ENCODE assay signal across 10 mouse cellular contexts in the genomic region with DNA sequence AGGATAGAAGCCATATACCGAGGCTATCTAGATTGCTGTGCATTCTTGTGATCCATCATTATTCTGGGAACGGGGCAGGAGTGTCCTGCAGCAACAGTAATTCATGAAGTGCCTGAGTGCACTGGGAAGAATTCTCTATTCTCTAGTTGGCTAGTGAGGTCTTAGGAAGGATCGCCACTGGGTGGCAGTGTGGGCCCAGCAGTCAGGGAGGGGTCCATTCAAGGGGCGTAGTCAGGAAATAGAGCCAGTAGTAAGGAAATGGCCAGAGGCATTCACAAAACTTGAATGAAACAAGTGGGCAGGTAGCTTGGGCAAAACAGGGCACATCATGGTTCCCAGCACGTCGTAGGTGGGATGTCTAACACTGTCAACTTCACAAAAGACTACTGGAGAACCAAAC. TPM values are rescaled to one million over a fixed set of nuclear protein-coding genes. Genes with fewer than 3 reads are reported as not detected.
DNase-seq lines count a peak whose midpoint lies in the region; ATAC-seq and TF ChIP-seq lines count a peak whose summit lies in the region.
"Had no signal": no experiment of that assay in that cellular context is flagged by ENCODE, and none has a peak within 500 bp of the region (broad histone marks: within the 10 kb centered on the region; RNA-seq: fewer than 3 reads in every experiment).

No protein-coding gene starts in this region.

- no peak for ATAC-seq in kidney, embryonic 15.5 days (replicated peaks; ENCODE audit: low FRiP score)
- no peak for ATAC-seq in hindbrain, postnatal 0 days
- no peak for ATAC-seq in liver, embryonic 11.5 days (replicated peaks; ENCODE audit: low FRiP score)

- peak; percentile 91 for TF ChIP-seq CTCF in hindbrain, postnatal 0 days (IDR thresholded peaks at IDR 0.05; ENCODE audit: low read depth)

- peaks cover 41% of the 10 kb centered on the region for H3K4me1 ChIP-seq in kidney, embryonic 15.5 days
- peaks cover 6% of the 10 kb centered on the region for H3K4me1 ChIP-seq in hindbrain, postnatal 0 days (ENCODE audit: insufficient read depth, low read length)
- peaks cover 33% of the 10 kb centered on the region for H3K4me1 ChIP-seq in liver, embryonic 11.5 days (replicated peaks; ENCODE audit: control insufficient read depth, insufficient read depth, low read length)

- H3K4me3 ChIP-seq in kidney, embryonic 15.5 days (replicated peaks): no peak overlapping the region
- H3K4me3 ChIP-seq in hindbrain, postnatal 0 days (ENCODE audit: low read length): no peak overlapping the region
- H3K4me3 ChIP-seq in liver, embryonic 11.5 days (ENCODE audit: low read depth, low read length): no peak overlapping the region
- H3K4me3 ChIP-seq: embryonic facial prominence, embryonic 15.5 days had no signal

- no peaks in the 10 kb centered on the region for H3K9me3 ChIP-seq in kidney, embryonic 15.5 days (replicated peaks)
- H3K9me3 ChIP-seq in hindbrain, postnatal 0 days (ENCODE audit: low read length): no peaks in the 10 kb centered on the region
- no peaks in the 10 kb centered on the region for H3K9me3 ChIP-seq in liver, embryonic 11.5 days (ENCODE audit: control insufficient read depth, low read length)
- H3K9me3 ChIP-seq: embryonic facial prominence, embryonic 15.5 days had no signal

- no peak overlapping the region for H3K4me2 ChIP-seq in kidney, embryonic 15.5 days
- no peak overlapping the region for H3K4me2 ChIP-seq in hindbrain, postnatal 0 days (ENCODE audit: low read depth, low read length)
- H3K4me2 ChIP-seq in liver, embryonic 11.5 days: no peak overlapping the region
- H3K4me2 ChIP-seq: embryonic facial prominence, embryonic 15.5 days had no signal

- H3K27me3 ChIP-seq in kidney, embryonic 15.5 days: peaks cover 16% of the 10 kb centered on the region
- peaks cover 4% of the 10 kb centered on the region; the same call in 1 of the 2 replicates for H3K27me3 ChIP-seq in hindbrain, postnatal 0 days (ENCODE audit: insufficient read depth, low read length)
- peaks cover 3% of the 10 kb centered on the region; the same call in 1 of the 2 replicates for H3K27me3 ChIP-seq in liver, embryonic 11.5 days (replicated peaks; ENCODE audit: control insufficient read depth, insufficient read depth, low read length)

- no peaks in the 10 kb centered on the region for H3K36me3 ChIP-seq in kidney, embryonic 15.5 days
- no peaks in the 10 kb centered on the region for H3K36me3 ChIP-seq in hindbrain, postnatal 0 days (ENCODE audit: insufficient read depth, low read length)
- no peaks in the 10 kb centered on the region for H3K36me3 ChIP-seq in liver, embryonic 11.5 days (ENCODE audit: control insufficient read depth, insufficient read depth, low read length)
- H3K36me3 ChIP-seq: embryonic facial prominence, embryonic 15.5 days had no signal

- WGBS in kidney, embryonic 15.5 days: 1% methylated on average over 6 of the region's 6 CpGs
- 3% methylated on average over 6 of the region's 6 CpGs for WGBS in hindbrain, postnatal 0 days
- WGBS in liver, embryonic 11.5 days: 5% methylated on average over 6 of the region's 6 CpGs

- H3K9ac ChIP-seq in kidney, embryonic 15.5 days: no peak overlapping the region
- no peak overlapping the region for H3K9ac ChIP-seq in hindbrain, postnatal 0 days (replicated peaks; ENCODE audit: low read length)
- no peak overlapping the region for H3K9ac ChIP-seq in liver, embryonic 11.5 days (ENCODE audit: low read depth, low read length)
- H3K9ac ChIP-seq: embryonic facial prominence, embryonic 15.5 days had no signal

- H3K27ac ChIP-seq in kidney, embryonic 15.5 days: no peak overlapping the region
- H3K27ac ChIP-seq in hindbrain, postnatal 0 days: no peak overlapping the region
- no peak overlapping the region for H3K27ac ChIP-seq in liver, embryonic 11.5 days (ENCODE audit: low read depth, low read length)
- H3K27ac ChIP-seq: embryonic facial prominence, embryonic 15.5 days; macrophage had no signal

- peak; percentile 68 for DNase-seq in kidney, adult 11 months
- DNase-seq in ZHBTc4 (ENCODE audit: low read depth, low spot score): peak; percentile 84
- peak; percentile 87 for DNase-seq in embryo, embryonic 10 days (ENCODE audit: low spot score)
- peak; percentile 81 for DNase-seq in hindbrain, postnatal 0 days (ENCODE audit: low spot score)
- DNase-seq in liver, embryonic 11.5 days (ENCODE audit: low spot score): peak; percentile 74
- peak; percentile 81 for DNase-seq in retina, embryonic 14.5 days (ENCODE audit: low spot score)
- DNase-seq in urinary bladder, adult 18-20 months (ENCODE audit: low spot score in 2 of 2): peak; percentile 71 to 80

RNA-seq across cellular contexts. Expression of a gene that starts 1.6 kb away (rescaled TPM):
- 11.1 and 14.1 TPM in 2 replicates for polyA plus RNA-seq in kidney, embryonic 15.5 days (2015; fragmentation: Nextera tagmentation; extraction: Ambion mirVana)
- 2.8 and 5.3 TPM in 2 replicates for total RNA-seq in hindbrain, postnatal 0 days (2014; rRNA removed)
- polyA plus RNA-seq in hindbrain, postnatal 0 days (2015; fragmentation: Nextera tagmentation; extraction: Ambion mirVana): 8.6 and 8.8 TPM in 2 replicates
- polyA plus RNA-seq in liver, embryonic 11.5 days (2014; fragmentation: Nextera tagmentation; extraction: Ambion mirVana): 6.1 and 9.9 TPM in 2 replicates

RNA-seq across cellular contexts. Expression of a gene that starts 4.6 kb away (rescaled TPM):
- 7.8 and 8.3 TPM in 2 replicates for polyA plus RNA-seq in kidney, embryonic 15.5 days (2015; fragmentation: Nextera tagmentation; extraction: Ambion mirVana)
- 3.5 and 3.8 TPM in 2 replicates for total RNA-seq in hindbrain, postnatal 0 days (2014; rRNA removed)
- 2.6 and 3.0 TPM in 2 replicates for polyA plus RNA-seq in hindbrain, postnatal 0 days (2015; fragmentation: Nextera tagmentation; extraction: Ambion mirVana)
- polyA plus RNA-seq in liver, embryonic 11.5 days (2014; fragmentation: Nextera tagmentation; extraction: Ambion mirVana): 17.1 and 19.2 TPM in 2 replicates

RNA-seq across cellular contexts. Expression of a gene that starts 43.9 kb away (rescaled TPM):
- polyA plus RNA-seq in kidney, embryonic 15.5 days (2015; fragmentation: Nextera tagmentation; extraction: Ambion mirVana): 10.9 and 11.8 TPM in 2 replicates
- total RNA-seq in hindbrain, postnatal 0 days (2014; rRNA removed): 14.8 and 18.1 TPM in 2 replicates
- polyA plus RNA-seq in hindbrain, postnatal 0 days (2015; fragmentation: Nextera tagmentation; extraction: Ambion mirVana): 13.6 and 16.4 TPM in 2 replicates
- 8.2 and 8.7 TPM in 2 replicates for polyA plus RNA-seq in liver, embryonic 11.5 days (2014; fragmentation: Nextera tagmentation; extraction: Ambion mirVana)

RNA-seq across cellular contexts. Expression of a gene that starts 46.2 kb away (rescaled TPM):
- polyA plus RNA-seq in kidney, embryonic 15.5 days (2015; fragmentation: Nextera tagmentation; extraction: Ambion mirVana): 0.81 and 0.90 TPM in 2 replicates
- total RNA-seq in hindbrain, postnatal 0 days (2014; rRNA removed): 12.5 and 27.7 TPM in 2 replicates
- polyA plus RNA-seq in hindbrain, postnatal 0 days (2015; fragmentation: Nextera tagmentation; extraction: Ambion mirVana): 10.9 and 11.2 TPM in 2 replicates
- 0.05 and 0.10 TPM in 2 replicates for polyA plus RNA-seq in liver, embryonic 11.5 days (2014; fragmentation: Nextera tagmentation; extraction: Ambion mirVana)
- polyA plus RNA-seq: macrophage had no signal
